Mouse (Mus musculus) gonadal fat pad, adult 2 months (tissue): ENCODE results near the gene Adam10. TPM values are rescaled to one million over a fixed set of nuclear protein-coding genes. Genes with fewer than 3 reads are reported as not detected.

Source experiments
- DNase-seq: peaks from one replicate; pipeline ENCODE4 v3.0.0-alpha.2; 2012; ENCODE audit warnings: low read depth
- polyA plus RNA-seq: library from polyadenylated mRNA; depleted of rRNA; stranded (reverse); fragments of >200 nt; gene quantifications from 2 replicates; pipeline ENCODE4 v1.2.3, GENCODE M21; 2012

Adam10 gene
- polyA plus RNA-seq, 1 experiment = 21.9 TPM

DNA sequence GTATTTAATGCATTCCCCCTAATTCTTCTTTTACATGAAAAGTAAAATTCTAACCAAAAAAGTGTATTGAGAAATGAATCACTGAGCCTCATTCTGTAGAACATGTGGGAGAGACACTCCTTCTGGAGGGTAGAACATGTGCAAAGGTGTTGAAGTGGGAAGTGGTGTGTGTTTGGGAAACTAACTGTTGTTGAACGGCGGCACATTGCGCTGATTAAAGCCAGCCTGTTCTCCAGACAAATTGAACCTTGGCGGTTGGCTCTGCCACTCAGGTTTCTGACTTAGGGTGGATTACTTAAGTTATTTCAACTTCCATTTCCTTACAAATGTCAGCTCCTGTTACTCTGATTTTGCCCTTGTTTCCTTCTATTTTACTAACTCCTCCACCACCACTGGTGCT, 5.1 kb upstream of the Adam10 start:
- DNase-seq = no peak

DNA sequence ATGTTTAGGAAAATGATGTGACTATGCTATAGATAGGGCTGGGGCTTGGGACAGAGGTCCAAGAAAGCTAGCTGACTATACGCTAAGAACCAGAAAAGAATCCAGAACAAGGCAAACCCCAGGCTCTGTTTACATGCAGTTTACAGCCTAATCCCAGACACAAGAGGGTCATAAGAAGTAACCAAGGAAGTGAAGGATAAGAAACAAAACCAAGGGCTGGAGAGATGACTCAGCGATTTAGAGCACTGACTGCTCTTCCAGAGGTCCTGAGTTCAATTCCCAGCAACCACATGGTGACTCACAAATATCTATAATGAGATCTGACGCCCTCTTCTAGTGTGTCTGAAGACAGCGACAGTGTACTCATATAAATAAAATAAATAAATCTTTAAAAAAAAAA, 3.7 kb upstream of the Adam10 start:
- DNase-seq = no peak

DNA sequence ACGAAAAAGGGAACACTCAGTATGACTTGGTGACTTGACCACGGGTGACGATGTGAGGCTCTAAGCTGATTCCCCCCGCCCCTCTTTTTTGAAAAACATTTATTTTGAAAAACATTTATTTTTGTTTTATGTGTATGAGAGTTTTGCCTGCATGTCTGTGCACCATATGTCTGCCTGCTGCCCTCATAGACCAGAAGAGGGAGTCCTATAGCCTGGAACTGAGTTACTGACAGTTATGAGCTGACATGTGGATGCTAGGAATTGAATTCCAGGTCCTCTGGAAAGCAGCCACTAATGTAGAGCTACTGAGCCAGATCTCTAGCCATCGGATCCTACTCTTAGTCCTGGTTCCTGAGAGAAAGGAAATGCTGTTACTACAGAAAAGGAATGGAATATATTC, 2.8 kb upstream of the Adam10 start:
- no peak for DNase-seq

DNA sequence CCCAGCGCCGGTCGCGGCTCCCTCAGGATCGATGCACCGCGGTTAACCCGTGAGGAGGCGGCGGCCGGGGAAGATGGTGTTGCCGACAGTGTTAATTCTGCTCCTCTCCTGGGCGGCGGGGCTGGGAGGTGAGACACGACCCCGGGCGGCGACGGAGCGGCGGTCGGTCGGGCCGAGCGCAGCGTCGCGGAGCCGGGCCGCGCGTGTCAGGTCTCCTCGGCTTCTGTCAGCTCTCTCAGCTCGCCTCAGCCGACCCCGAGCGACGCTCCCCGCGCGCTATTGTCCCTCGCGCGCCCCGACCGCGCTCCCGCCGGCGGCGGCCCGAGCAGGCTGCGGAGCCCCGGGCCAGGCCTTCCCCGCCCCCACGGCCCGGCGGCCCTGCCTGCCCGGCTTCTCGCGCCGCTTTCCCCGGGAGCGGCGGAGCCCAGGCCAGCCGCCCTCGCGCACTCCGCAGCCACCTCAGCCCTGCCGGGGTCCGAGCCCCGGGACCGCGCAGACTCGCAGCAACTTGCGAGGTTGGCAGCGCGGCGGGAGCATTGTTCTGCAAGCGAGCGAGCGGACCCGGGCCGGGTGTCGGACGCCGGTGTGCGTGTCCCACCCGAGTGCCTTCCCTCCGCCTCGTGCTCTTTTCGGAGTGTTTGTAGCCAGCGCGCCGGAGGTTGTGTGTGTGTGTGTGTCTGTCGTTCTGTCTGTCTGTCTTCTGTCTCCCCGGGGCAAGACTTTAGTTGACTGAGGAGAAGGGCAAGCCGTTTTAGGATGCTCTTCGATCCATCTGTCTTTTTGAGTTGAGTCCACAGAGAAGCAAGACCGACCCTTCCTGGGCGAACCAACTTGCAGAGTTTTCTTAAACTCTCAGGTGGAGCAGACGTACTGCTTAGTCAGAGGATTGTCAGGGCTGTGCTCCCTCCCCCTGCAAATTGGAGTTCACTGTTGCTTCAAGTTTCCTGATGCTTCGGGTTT, 615 bp downstream of the Adam10 start:
- no peak for DNase-seq

DNA sequence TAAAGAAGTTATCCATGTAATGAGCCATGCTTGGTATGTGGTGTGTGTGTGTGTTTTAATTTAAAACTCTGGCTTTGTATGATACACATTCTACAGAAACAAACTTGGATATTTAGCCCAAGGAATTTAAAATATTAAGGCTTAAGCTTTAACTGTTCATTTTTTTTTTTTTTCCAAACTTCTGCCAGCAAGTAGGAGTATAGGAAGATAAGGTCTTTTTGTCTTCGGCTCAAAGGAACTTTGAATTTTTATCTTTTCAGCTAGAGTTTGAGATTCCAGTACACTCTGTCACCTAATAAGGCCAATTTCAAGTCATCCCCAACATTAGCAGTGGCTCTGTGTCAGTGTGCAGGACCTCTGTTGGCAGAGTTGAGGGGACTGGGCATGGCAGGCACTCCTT, 3.4 kb downstream of the Adam10 start:
- no peak for DNase-seq

DNA sequence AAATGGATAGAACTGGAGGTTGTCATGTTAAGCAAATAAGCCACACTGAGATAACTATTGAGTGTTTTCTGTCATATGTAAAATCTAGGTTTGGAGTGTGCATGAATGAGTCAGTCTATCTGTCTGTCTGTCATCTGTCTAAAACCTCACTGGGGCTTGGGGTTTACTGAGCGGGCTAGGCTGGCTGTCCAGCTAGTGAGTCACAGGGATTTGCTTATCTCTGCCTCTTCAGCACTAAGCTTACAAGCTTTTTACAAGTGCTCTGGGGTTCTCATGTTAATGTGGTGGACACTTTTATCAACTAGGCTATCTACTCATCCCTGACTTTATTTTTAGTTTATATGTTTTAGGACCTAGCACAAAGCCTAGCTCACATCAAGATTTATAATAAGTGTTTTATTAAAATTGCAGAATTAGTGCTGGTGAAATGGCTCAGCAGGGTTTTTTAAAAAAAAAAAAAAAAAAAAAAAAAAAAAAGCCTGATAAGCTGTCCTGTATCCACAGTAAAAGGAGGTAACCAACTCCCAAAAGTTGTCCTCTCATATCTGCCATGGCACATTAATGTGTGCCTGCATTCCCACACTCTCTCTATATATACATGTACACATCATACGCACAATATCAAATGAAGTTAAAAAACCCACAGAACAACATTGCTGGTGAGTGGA, 9.6 kb downstream of the Adam10 start:
- DNase-seq = no peak

DNA sequence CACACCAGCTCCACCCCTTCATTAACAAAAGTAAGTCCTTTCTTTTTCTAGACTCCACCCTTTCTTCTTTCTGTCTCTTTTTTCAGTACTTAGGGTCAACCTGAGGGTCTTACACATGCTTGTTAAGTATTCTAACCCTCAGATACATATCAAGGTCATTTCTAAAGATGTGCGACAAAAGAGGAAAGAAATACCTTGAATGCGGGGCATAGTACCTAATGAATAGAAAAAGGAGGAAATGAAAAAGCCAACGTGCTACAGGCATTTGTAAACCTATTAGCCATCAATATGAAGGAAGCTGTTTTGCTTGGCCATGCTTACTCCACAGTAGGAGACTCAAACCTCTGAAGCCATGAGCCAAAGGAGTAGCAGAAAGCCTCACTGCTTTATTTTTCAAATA, 11.1 kb downstream of the Adam10 start:
- no peak for DNase-seq

DNA sequence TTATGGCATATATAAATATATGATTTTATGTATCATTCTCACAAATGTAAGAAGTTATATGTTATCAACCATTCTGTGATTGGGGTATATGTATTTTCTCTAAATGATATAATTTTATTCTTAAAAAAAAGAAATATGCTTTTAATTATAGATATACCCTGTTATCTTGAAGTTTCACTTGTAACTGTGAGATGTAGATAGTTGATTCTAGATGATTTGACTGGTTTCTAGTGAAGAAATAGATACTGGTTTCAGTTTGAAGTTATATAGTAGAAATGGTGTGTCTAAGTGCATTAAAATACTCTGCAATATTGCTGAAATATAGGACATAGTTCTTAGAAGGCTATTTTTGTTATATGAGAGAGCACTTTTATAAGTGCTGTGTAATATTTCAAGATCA, 11.8 kb downstream of the Adam10 start:
- DNase-seq = no peak

DNA sequence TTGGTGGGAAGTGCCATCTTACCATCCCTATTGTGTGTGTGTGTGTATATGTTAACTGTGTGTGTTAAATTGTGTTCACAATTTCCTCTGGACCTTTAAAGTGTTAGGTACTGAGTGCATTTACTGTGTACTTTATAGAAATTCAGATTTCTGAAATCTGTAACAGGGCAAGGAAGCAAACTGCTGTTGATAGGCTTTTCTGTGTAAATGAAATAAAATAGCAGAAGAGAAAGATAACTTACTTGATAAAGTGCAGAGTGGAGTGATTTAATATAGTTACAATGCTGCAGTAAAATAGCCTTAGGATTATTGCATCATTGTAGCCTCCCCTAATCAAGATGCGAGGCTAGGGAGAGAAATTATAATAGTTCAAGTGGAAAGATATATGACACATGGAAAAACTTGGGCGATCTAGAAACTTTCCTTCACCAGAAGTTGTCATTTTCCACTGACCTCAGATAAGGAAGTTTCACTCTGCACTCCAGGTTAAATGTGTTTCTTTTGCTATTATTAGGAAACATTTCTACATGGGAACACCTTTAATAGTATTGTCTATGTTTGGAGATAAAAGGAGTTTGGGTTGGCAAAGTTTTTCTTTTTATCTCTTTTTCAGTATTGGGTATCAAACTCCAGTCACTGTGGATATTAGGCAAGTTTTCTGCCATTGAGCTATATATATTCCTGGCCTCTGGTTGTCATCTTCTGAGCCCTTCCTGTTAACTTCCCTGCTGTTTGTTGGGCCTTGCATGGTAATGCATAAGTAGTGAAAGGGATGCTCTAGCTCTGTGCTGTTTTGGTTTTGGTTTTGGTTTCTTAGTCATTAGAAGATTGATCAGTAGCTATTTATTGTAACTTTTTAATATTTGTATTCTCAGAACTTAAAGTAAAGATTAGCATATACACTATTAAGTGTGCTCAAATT, 13.2 kb downstream of the Adam10 start:
- DNase-seq = no peak

DNA sequence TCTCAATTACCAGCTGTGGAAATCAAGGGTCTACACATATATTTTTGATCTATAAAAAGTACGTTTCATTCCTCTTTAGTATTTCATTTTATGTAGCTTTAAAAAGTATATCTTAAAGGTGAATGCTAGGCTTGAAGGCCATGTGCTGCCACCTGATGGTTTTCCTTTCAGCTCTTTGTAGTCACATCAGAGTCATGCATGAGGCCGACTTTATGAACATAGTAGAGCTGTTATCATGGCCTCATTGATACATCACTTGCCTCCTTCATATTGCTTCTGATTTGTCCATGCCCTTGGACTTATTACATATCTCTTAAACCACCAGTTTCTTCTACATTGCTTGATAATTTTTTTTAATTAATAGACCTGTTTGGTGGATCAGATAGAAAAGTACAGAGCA, 16.9 kb downstream of the Adam10 start:
- DNase-seq = no peak

DNA sequence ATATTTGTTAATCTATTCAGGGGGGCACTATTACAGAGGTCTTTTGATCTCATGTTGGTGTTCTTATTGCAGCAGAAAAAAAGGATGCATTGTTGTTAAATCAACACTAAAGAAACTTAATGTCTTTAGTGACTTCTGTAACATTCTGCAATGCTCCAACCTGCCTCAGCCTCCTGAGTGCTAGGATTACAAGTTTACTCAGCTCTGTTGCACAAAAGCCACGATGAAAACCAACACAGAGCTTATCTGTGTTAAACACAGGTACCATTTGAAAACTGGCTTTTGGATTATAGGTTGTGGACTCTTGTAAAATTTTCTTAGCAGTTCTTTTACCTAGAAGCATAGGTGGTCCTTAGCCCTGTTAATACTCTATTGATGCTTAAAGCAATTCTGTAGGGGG, 19.3 kb downstream of the Adam10 start:
- no peak for DNase-seq

DNA sequence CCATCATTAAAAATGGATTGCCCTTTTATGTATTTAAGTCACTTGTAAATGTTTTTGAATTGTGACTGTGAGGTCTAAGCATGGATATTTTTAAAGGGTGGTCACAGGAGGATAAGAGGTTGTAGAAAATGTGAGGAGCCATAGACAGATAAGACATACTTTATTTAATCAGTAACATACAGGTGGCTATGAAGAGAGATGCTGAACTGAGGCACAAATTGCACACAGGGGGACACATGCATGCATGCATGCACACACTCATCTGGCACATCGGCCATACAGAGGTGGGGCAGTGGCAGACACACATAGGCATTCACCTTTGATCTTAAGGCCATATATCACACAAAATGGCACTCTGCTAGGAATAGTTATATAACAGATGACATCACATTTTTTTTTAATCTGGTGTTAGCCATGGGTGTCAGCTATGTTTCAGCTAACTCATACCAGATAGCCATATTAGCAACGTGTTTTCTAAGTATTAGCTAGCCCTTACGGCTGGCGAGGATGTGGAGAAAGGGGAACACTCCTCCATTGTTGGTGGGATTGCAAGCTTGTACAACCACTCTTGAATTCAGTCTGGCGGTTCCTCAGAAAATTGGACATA, 24.9 kb downstream of the Adam10 start:
- DNase-seq = no peak

DNA sequence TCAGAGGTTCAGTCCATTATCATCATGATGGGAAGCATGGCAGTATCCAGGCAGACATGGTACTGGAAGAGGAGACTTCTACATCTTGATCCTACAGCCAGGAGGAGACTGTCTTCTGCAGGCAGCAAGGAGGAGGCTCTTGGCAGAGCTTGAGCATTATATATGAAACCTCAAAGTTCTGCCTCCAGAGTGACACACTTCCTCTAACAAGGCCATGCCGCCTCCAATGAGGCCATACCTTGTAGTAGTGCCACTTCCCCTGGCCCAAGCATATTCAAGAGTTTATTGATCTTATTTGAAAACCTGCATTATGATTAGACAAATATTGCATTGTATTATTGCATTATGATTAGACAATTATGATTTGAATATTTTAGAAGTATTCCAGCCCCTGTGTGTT, 27.6 kb downstream of the Adam10 start:
- no peak for DNase-seq

DNA sequence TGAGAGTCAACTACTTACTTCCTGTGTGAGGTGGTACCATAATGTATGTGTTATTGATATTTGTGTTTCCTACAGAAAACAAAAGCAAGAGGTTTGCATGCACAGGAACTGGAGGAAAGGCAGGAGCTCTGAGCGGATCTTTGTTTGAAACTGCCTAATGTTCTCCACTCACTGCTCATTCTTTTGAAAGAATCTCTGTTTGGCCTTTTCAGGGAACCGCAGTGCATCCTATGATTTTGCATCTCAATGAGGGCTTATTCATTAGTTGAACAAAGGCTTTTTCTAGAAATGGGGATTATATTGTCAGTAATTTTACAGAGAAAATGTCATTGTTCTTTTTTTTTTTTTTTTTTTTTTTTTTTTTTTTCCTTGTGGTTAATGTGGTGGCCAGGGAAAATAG, 50.7 kb downstream of the Adam10 start:
- no peak for DNase-seq

DNA sequence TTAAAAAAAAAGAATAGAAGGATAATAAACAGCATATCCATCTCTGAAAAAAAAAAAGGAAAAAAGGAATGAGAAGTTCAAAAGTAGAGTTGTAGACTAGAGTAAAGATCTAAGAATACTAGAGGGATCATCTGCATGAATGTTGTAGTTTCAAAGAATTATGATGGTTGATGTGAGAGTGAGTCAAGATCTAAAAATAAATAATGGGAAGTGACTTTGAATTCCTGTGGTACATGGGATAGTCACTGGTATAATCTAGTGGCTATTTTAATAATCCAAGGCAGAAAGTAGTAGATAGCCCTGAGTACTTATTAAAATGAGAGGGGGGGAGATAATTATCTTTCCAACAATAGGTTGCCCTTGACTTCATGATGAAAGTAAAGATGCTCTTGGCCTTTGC, 52.3 kb downstream of the Adam10 start:
- DNase-seq = no peak

DNA sequence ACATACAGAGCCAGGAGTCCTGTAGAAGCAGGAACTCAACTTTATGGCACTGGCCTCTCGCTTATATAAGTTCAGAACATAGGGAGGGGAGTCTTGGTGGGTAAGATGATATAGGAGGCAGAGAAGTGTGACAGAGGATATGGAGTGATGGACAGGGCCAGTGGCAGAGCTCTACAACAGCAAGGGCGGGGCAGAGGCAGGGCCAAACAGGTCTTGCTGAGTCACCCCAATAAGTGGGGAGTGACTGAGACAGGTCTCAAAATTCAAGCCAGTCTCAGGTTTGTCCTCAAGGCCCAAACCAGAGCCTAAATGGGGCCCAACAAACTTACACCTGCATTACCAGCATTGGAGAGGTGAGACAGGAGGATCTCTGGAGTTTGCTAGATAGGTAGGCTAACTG, 54.4 kb downstream of the Adam10 start:
- DNase-seq = no peak

DNA sequence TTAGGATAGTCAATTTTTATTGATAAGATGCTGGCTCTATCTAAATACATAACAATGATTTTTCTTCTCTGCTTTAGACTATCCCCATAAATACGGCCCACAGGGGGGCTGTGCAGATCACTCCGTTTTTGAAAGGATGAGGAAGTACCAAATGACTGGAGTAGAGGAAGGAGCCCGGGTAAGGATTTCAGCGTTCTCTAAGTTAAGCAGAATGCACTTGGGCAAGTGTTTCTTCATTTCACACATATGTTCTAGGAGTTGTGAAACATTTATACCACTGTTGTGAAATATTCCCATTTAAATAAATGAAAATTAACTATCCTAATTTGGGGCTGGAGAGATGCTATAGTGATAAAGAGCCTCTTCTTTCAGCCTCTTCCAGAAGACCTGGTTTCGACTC, 61.2 kb downstream of the Adam10 start:
- DNase-seq = no peak

DNA sequence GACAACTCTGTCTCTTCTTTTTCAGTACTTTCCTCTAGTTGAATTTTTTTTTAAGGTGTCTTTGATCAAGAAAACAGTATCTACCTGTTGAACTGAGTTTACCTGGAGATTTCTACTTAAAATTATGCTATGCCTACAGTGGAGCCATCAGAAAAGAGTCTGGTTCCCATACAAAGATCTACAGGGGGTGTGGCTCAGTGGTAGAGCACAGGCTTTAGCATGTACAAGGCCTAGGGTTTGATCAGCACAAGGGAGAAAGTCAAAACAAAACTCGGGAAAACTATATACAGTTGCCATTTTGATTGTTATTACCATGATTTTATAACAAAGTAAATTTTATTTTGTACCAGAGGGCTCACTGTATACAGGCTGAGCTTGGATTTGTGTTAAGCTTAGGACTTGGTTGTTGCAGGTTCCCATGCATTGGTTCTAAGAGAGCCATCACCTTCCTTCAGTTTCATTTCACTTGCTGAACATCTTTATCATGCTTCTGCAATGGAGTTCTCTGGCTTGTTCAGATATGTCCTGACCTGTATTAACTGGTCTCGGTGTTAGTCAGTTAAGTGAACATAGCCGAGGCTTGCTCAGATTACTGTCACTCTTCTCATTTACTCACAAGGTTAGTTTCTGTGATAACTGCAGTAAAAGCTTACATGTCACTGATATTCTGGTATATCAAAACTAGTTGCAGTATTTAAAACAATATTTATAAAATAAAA, 72.9 kb downstream of the Adam10 start:
- DNase-seq = no peak

DNA sequence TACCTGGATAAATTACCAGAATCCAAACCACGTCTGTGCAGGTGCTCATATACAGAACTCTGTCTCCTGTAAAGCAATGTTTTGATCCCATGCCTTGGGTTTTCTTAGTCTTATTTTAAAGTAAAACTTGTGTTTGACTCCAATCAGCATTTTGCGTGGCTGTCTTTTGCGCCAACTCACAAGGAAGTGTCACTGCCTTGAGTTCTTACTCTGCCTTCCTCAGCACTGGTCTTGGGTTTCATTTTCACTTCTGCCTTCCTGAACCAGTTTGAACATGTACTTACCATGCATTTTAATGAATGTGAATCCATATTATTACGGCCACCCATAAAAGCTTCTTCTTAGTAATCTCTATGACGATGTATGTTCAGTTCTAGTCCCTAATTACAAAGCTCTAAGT, 82.2 kb downstream of the Adam10 start:
- DNase-seq = no peak

DNA sequence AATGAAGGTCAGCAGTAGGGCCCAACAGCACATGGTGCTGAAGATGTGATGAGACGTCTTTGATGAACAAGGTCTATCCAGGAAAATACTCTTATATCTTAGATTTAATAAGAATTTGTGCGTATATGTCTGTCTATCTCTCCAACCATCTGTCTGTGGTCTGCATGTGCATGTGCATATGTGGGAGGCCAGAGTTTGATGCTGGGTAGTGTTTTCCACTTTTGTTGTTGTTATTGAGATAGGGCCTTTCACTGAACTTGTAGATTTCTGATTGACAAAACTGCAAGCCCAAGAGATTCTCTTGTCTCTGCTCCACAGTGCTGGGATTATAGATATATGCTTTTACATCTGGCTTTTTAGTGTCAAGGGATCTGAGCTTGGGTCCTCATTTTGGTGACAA, 96.7 kb downstream of the Adam10 start:
- no peak for DNase-seq

DNA sequence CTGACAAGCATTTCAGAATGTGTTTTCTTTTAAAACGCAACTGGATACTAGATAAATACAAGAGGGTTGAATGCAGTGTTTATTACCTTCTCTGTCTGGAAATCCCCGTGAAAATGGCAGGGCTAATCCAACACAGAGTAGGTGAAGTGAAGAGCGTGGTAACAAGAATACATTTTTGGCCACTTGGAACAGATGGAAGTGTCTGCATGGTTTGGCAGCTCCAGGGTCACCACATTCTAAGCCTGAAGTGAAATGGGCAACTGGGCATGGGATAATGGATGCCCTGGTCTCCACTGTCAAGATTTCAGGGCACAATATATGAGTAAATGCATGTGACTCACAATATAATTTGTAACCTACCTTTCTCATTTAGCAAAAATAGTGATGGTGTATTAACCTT, 103.4 kb downstream of the Adam10 start:
- no peak for DNase-seq
